Mouse (Mus musculus) bone marrow, adult 2 months (tissue): ENCODE results near the gene Ankrd13b.

Experiments
- CTCF ChIP-seq: fragments of 200-500 bp; IDR thresholded peaks from 2 replicates; pipeline ENCODE4 v1.5.1; 2011; ENCODE audit warnings: low read length, control low read depth; ENCODE audit not compliant: control insufficient read depth, insufficient read depth
- POLR2A ChIP-seq: fragments of 200-500 bp; IDR thresholded peaks from 2 replicates; pipeline ENCODE4 v1.6.1; 2011; ENCODE audit warnings: low read depth, mild to moderate bottlenecking, control low read depth, low read length, borderline replicate concordance; ENCODE audit not compliant: control insufficient read depth

GRCm38 (mm10) chr11:77461856-77462255, 27.6 kb downstream of the Ankrd13b start:
- TF ChIP-seq CTCF (no peak), POLR2A (no peak)
